Mouse (Mus musculus): ENCODE results near the gene Polr3c. TPM values are rescaled to one million over a fixed set of nuclear protein-coding genes. Genes with fewer than 3 reads are reported as not detected.
A peak's percentile ranks its signal among the peaks of the same experiment; 100 is the strongest.

Gene Polr3c
- polyA plus RNA-seq, 1 experiment from 2014 or later = 31.0 TPM

- peak overlapping the region; percentile 75 for H3K4me2 ChIP-seq (ENCODE audit: low read depth, low read length)
- peak overlapping the region; percentile 45 for H3K4me3 ChIP-seq (ENCODE audit: low read length)
- H3K4me1 ChIP-seq (ENCODE audit: control insufficient read depth, insufficient read depth, low read length) = peaks cover 9% of the 10 kb centered on the region
- no peaks in the 10 kb centered on the region for H3K27me3 ChIP-seq (ENCODE audit: control insufficient read depth, insufficient read depth, low read length)
- WGBS = 3% methylated on average over 18 of the region's 18 CpGs
- no peak overlapping the region for H3K27ac ChIP-seq (ENCODE audit: low read length)
- no peaks in the 10 kb centered on the region for H3K9me3 ChIP-seq (replicated peaks; ENCODE audit: control insufficient read depth, low read length)
- peak; percentile 74 for ATAC-seq (replicated peaks; ENCODE audit: extremely low read depth, insufficient read depth, low FRiP score)
- H3K36me3 ChIP-seq (ENCODE audit: control insufficient read depth, insufficient read depth) = no peaks in the 10 kb centered on the region
- peak overlapping the region; percentile 64 for H3K9ac ChIP-seq (ENCODE audit: low read length)
These were observed 63.8 kb downstream of the Polr3c start for GRCm38 (mm10) chr3:96663432-96664239.

- peak overlapping the region; percentile 75 for H3K4me2 ChIP-seq (ENCODE audit: low read depth, low read length)
- H3K4me3 ChIP-seq (ENCODE audit: low read length) = no peak overlapping the region; the same call in 1 of the 2 replicates
- H3K9ac ChIP-seq (ENCODE audit: low read length) = no peak overlapping the region
- H3K4me1 ChIP-seq (ENCODE audit: control insufficient read depth, insufficient read depth, low read length) = peaks cover 9% of the 10 kb centered on the region
- 0 out of 2 replicates have a peak, but pooled peaks have one; percentile 10 for ATAC-seq (replicated peaks; ENCODE audit: extremely low read depth, insufficient read depth, low FRiP score)
- no peaks in the 10 kb centered on the region for H3K9me3 ChIP-seq (replicated peaks; ENCODE audit: control insufficient read depth, low read length)
- H3K27ac ChIP-seq (ENCODE audit: low read length) = no peak overlapping the region
- H3K36me3 ChIP-seq (ENCODE audit: control insufficient read depth, insufficient read depth) = no peaks in the 10 kb centered on the region
- WGBS = 49% methylated on average over 8 of the region's 8 CpGs
- no peaks in the 10 kb centered on the region for H3K27me3 ChIP-seq (ENCODE audit: control insufficient read depth, insufficient read depth, low read length)
These were observed 64.6 kb downstream of the Polr3c start for GRCm38 (mm10) chr3:96662731-96663316.

Other genes starting within 250 kb of the Polr3c start
- gene Hfe2, start 202.5 kb downstream of the Polr3c start, polyA plus RNA-seq (2015; fragmentation: Nextera tagmentation; extraction: Ambion mirVana) = 8.5 and 10.9 TPM in 2 replicates
- 209 and 226 TPM in 2 replicates for gene Txnip, start 169.7 kb downstream of the Polr3c start, polyA plus RNA-seq (2015; fragmentation: Nextera tagmentation; extraction: Ambion mirVana)
- 1.3 and 1.4 TPM in 2 replicates for gene Gm16253, start 150.6 kb downstream of the Polr3c start, polyA plus RNA-seq (2015; fragmentation: Nextera tagmentation; extraction: Ambion mirVana)
- gene Polr3gl, start 133.4 kb downstream of the Polr3c start, polyA plus RNA-seq (2015; fragmentation: Nextera tagmentation; extraction: Ambion mirVana) = 33.4 and 36.4 TPM in 2 replicates
- gene Ankrd34a, start 131.0 kb downstream of the Polr3c start, polyA plus RNA-seq (2015; fragmentation: Nextera tagmentation; extraction: Ambion mirVana) = 6.9 and 7.2 TPM in 2 replicates
- gene Lix1l, start 126.5 kb downstream of the Polr3c start, polyA plus RNA-seq (2015; fragmentation: Nextera tagmentation; extraction: Ambion mirVana) = 4.3 and 4.5 TPM in 2 replicates
- gene Rbm8a, start 97.7 kb downstream of the Polr3c start, polyA plus RNA-seq (2015; fragmentation: Nextera tagmentation; extraction: Ambion mirVana) = 83.8 and 86.4 TPM in 2 replicates
- 44.2 and 44.7 TPM in 2 replicates for gene Pex11b, start 92.3 kb downstream of the Polr3c start, polyA plus RNA-seq (2015; fragmentation: Nextera tagmentation; extraction: Ambion mirVana)
- gene Gm42957, start 92.2 kb downstream of the Polr3c start, polyA plus RNA-seq (2015; fragmentation: Nextera tagmentation; extraction: Ambion mirVana) = 0.14 and 0.19 TPM in 2 replicates
- 0.83 and 1.1 TPM in 2 replicates for gene Itga10, start 82.0 kb downstream of the Polr3c start, polyA plus RNA-seq (2015; fragmentation: Nextera tagmentation; extraction: Ambion mirVana)
- 0.45 and 0.60 TPM in 2 replicates for gene Ankrd35, start 57.5 kb downstream of the Polr3c start, polyA plus RNA-seq (2015; fragmentation: Nextera tagmentation; extraction: Ambion mirVana)
- gene Pias3, start 31.2 kb downstream of the Polr3c start, polyA plus RNA-seq (2015; fragmentation: Nextera tagmentation; extraction: Ambion mirVana) = 33.6 and 37.5 TPM in 2 replicates
- gene Nudt17, start 19.1 kb downstream of the Polr3c start, polyA plus RNA-seq (2015; fragmentation: Nextera tagmentation; extraction: Ambion mirVana) = 6.2 and 8.8 TPM in 2 replicates
- gene Rnf115, start within 50 bp of the Polr3c start, polyA plus RNA-seq (2015; fragmentation: Nextera tagmentation; extraction: Ambion mirVana) = 36.9 and 39.7 TPM in 2 replicates
- 0.98 TPM in 1 of 2 replicates, not detected in the other for gene Pdzk1, start 101.7 kb upstream of the Polr3c start, polyA plus RNA-seq (2015; fragmentation: Nextera tagmentation; extraction: Ambion mirVana)
- 2.3 and 5.5 TPM in 2 replicates for gene Cd160, start 101.7 kb upstream of the Polr3c start, polyA plus RNA-seq (2015; fragmentation: Nextera tagmentation; extraction: Ambion mirVana)
- 86.3 and 99.3 TPM in 2 replicates for gene Gja5, start 177.1 kb upstream of the Polr3c start, polyA plus RNA-seq (2015; fragmentation: Nextera tagmentation; extraction: Ambion mirVana)
- 26.1 and 28.4 TPM in 2 replicates for gene Gpr89, start 177.7 kb upstream of the Polr3c start, polyA plus RNA-seq (2015; fragmentation: Nextera tagmentation; extraction: Ambion mirVana)
- gene Gja8, start 198.4 kb upstream of the Polr3c start, polyA plus RNA-seq (2015; fragmentation: Nextera tagmentation; extraction: Ambion mirVana) = 0.02 TPM in 1 of 2 replicates, not detected in the other